Mouse (Mus musculus): ENCODE measurements at regions not wholly inside any gene's neighbourhood (a gene's known extent, or its start where the extent isn't known, plus 50 kb on each side); places are given as distances from the start of the nearest gene placed in this dataset.

GRCm38 (mm10) chr4:153019211-153019610 lies 463.4 kb downstream of the Ajap1 start:
- DNase-seq (ENCODE audit: low read depth, low spot score): no peak

DNA sequence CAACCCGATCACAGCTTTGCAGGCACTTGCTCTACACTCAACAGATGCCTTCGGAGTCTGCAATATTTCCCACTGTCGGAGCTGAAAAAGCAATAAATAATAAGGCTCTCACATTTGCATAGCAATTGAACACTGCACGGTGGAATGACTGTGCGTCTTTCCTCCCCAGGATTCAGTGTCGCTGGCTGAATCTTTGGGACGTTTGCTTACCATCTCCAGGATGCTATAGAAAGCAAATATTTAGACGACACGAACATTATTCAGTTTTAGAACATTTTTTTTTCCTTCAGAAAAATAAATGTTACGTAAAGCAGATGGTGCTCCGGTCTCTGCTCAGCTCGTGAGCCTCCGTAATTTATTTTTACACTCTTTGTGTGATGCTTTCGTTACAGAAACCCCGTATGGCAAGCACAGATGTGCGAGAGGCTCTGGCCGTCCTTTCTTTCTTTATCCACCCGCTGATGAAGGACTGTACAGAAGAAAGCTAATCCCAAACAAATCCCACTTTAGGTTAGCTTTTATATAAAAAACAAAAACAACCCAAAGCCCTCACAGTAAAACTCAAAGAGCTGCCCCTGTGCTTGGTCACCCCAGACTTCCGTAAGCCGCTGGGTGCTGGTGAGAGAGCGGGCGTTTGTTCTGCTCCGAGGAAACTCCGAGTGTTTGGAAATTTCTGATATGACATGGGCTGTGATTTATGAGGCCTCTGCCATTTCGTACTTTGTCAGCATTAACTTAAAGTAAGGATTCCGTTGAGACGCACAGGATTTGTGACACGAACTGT lies 464.3 kb downstream of the Ajap1 start:
- no peak for DNase-seq (ENCODE audit: low read depth, low spot score)

DNA sequence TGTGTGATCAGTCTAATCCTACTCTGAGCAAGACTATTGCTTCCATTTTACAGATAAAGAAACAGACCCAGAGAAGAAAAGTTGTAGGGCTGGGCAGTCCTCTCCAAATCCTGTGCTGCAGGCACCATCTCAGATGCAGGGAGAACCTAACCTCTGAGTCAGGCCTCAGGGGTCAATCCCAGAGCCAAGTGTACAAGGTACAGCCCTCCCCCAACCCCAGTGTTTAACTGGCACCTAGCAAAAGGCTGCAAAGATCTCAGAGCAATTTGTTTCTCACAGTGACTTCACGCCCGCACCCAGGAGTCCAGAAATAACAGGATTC lies 464.8 kb downstream of the Ajap1 start:
- DNase-seq (ENCODE audit: low read depth, low spot score): no peak

DNA sequence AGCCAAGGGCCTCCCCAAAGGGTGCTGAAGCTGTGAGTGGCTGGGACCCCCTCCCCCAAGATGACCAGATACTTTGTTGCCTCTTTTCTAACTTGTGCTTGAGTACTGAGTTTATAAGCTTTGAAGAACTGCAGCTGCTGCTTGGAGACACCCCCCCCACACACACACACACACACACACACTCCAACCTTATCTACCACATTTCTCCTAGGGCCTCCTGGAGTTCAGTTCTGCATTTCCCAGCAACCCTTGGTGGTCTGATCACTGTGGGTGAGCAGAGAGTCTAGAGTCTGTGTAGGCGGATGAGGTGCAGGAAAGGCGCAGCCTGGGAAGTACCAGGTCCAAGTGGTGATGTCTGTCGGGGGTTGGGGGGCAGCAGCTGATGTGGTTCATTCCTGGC lies 479.3 kb downstream of the Ajap1 start:
- DNase-seq (ENCODE audit: low read depth, low spot score): no peak

DNA sequence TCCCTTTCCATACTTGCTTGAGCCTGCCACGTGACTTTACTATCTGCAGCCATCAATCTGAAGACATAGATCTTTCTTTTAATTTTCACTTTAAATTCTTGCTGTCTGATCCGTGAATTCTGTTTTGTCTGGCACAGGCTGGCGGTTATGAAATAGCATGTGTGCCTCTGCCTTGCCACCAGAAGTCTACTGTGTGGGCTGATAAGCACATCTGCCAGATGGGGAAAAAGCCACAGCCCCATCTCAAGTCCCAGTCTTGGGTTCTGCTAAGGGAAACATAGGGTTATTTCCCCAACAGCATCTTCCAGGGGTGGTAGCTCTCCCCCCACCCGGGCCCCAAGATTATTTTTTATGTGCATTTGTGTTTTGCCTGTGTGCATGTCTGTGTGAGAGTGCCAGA lies 480.1 kb downstream of the Ajap1 start:
- no peak for DNase-seq (ENCODE audit: low read depth, low spot score)

- no peak for DNase-seq (ENCODE audit: low read depth, low spot score)
These were observed 480.9 kb downstream of the Ajap1 start for GRCm38 (mm10) chr4:153001761-153002160.

GRCm38 (mm10) chr4:152999526-152999925 lies 483.1 kb downstream of the Ajap1 start:
- DNase-seq (ENCODE audit: low read depth, low spot score): no peak

DNA sequence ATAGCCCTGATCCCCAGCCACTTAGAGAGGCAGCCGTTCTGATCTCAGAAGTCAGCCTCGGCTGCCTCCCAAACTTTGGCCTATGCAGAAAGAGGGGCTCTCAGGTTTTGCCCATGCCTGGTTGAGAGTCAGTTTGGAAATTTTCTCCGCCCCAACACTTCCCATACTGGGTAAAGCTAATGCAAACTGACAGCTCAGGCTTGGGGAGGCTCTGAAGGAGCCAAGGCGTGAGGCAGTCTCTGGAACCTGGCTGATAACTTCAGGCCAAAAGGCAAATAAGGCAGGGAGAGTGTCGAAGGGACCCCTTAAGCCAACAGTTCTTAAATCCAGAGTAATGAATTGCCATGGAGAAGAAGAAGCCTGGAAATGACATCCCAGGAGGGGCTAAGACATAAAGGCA lies 485.4 kb downstream of the Ajap1 start:
- DNase-seq (ENCODE audit: low read depth, low spot score): no peak

- DNase-seq (ENCODE audit: low read depth, low spot score): no peak
These were observed 486.0 kb downstream of the Ajap1 start for GRCm38 (mm10) chr4:152996641-152997040.

DNA sequence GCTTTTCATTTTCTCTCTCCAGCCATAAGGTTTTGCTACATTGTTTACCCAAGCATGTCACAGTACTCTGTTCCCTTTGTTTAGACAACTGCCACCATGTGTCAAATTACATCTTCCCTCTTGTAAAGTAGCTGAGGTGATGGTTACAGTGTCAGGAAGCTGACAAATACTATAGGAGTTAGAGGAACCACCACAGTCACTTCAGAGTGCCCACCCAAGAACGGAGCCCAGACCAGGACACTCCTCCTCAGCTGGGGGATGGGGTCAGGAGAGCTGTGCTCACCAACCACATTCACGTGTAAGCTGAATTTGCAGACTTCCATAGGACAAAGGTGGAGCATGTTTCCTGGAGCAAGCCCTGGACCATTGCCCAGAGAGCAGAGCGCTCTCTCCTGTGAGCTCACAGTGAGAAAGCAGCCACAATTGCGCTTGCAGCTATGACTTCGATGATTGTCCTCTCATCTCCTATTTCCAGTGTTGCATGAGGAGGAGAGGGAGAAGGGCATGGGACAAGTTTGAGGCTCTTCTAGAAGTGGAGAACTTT lies 487.5 kb downstream of the Ajap1 start:
- DNase-seq (ENCODE audit: low read depth, low spot score): no peak

GRCm38 (mm10) chr4:152994206-152994605 lies 488.4 kb downstream of the Ajap1 start:
- no peak for DNase-seq (ENCODE audit: low read depth, low spot score)

GRCm38 (mm10) chr4:152990266-152990665 lies 492.3 kb downstream of the Ajap1 start:
- DNase-seq (ENCODE audit: low read depth, low spot score): no peak

DNA sequence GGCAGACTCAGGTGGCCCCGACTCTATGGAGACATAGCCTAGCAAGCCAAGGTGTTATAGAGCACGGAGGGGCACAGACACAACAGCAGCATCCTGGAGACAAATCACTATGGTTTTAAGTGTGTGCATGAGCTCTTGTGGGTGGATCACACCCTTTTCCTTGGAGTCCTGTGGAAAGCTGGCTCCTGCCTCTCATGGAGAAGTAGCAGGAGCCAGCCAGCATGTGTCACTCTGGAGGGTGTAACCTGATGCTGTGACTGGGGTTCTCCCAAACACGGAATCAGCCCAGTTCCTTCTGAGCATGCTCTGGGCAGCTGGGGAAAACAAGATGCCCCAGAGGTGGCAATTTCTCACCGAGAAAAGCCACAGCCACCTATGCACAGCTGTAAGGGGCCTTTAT lies 494.9 kb downstream of the Ajap1 start:
- DNase-seq (ENCODE audit: low read depth, low spot score): no peak

GRCm38 (mm10) chr4:152975012-152975675 lies 497.5 kb upstream of the Kcnab2 start:
- no peak for DNase-seq (ENCODE audit: low read depth, low spot score)

DNA sequence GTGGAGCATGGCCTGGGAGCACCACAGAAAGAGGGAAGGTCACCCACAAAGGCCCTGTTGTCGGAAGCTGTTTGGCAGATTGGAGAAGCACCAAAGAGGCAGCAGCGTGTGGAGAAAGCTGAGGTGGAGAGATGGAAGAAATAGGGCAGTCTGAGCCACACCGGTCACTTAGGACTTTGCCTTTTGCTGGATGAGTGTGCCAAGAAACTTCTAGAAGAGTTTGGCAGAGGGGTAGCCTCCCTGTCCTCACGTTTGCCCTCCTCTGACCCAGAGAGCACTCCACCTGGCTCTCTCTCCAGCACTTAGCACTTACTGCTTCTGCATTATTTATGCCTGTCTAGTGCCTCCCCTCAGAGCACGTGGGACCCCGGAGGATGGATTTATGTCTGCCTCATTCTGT lies 485.3 kb upstream of the Kcnab2 start:
- DNase-seq (ENCODE audit: low read depth, low spot score): no peak

GRCm38 (mm10) chr4:152962165-152962564 lies 484.5 kb upstream of the Kcnab2 start:
- DNase-seq (ENCODE audit: low read depth, low spot score): no peak

DNA sequence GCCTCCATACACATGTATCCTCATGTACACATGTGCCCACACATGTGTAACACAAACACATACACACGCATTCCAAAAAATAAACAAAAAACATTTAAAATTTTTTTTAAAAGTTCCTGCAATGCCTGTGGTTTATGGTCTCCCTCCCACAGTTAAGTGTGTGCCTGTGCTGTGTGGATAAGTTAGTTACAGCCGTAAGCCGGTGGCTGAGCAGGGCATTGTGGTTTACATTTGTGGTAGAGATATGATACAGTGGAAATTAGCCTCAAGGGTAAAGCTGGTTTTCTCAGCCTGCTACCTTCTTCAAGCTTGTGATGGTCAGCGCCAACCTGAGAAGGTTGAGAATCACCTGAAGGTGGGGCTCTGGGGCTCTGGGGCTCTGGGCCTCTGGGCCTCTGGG lies 484.0 kb upstream of the Kcnab2 start:
- DNase-seq (ENCODE audit: low read depth, low spot score): no peak

DNA sequence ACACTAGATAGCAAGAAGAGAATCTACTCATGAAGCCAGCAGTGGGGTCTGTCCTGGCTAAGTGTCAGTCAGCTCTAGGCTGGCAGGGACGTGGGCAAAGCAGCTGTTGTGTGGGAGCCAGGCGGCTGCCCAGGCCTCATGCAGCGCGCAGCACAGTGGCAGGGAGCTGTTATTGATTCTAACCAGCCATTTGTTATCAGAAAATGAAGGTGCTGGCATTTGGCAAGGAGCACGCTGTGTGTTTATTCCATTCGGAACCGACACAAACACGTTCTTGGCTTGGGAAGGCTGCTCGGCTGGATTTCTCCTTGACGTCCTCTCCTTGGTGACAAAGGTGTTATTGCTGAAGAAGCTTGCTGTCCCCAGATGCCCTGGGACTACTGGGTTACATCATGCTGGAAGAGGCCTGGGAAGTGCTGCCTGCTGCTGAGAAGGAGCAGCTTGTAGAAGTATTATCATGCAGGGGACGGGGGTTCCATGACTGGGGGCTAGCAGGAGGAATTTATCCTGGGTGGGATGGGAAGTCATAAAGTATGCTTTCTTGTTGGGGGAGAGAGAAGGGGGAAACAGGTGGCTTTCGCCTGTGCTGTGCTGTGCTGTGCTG lies 482.1 kb upstream of the Kcnab2 start:
- no peak for DNase-seq (ENCODE audit: low read depth, low spot score)

DNA sequence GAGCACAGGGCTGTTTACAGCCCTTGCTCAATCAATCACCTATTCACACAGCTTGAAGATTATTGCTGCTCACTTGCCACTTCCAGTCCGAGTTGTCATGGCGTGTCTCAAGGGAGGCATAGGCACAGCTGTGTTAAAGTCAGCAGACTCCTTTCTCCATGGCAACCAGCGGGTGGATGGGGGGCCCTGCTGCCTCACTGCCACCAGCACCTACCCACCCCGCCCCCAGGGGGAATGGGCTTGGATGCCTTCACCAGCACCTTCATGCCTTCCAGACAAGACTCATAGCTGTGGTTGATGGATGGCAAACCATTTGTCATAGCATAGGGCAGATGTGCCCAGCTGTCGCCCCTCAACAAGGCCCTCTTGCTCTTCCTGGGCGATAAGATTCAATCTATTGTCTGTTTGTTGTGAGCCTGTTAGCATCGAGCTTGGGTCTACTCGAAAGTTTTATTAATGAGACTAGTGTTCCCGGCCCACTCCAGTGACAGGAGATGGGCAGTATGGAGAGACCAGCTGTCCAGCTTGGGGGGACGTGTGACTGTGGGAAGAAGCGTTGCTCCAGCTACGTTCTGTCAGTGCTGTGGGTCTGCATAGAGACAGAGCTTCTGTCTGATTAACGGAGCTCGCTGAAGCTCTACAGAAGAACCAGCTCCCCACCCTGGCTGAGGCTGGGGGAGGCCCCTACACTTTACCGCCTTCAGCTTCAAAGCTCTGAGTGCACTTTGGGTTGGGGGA lies 475.7 kb upstream of the Kcnab2 start:
- no peak for DNase-seq (ENCODE audit: low read depth, low spot score)

GRCm38 (mm10) chr4:152948956-152949355 lies 471.3 kb upstream of the Kcnab2 start:
- no peak for DNase-seq (ENCODE audit: low read depth, low spot score)

GRCm38 (mm10) chr4:152941159-152941558 lies 463.5 kb upstream of the Kcnab2 start:
- DNase-seq (ENCODE audit: low read depth, low spot score): no peak

DNA sequence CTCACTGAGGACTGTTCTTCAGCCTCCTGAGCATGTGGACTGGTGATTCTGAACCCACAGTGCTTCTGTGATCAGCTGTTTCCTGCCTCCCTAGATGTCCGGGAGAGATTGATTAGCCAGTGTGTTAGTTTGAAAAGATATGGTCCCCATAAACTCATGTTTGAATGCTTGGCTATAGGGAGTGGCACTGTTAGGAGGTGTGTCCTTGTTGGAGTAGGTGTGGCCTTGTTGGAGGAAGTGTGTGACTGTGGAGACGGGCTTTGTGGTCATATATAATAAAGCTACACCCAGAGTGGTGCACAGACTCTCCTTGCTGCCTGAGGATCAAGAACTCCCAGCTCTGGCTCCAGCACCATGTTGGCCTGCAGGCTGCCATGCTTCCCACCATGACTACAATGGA lies 458.9 kb upstream of the Kcnab2 start:
- no peak for DNase-seq (ENCODE audit: low read depth, low spot score)

Data from CD4-positive, CD25-positive, alpha-beta regulatory T cell, adult 2 months (primary cell).